Mouse (Mus musculus): ENCODE measurements at regions not wholly inside any gene's neighbourhood (a gene's known extent, or its start where the extent isn't known, plus 50 kb on each side); places are given as distances from the start of the nearest gene placed in this dataset.

- no peak for DNase-seq (ENCODE audit: low spot score)
Measured at GRCm38 (mm10) chr8:88417307-88418095, 55.5 kb upstream of the Brd7 start.

GRCm38 (mm10) chr8:88423264-88423663, 61.3 kb upstream of the Brd7 start:
- no peak for DNase-seq (ENCODE audit: low spot score)

GRCm38 (mm10) chr8:88428560-88428959, 66.6 kb upstream of the Brd7 start:
- no peak for DNase-seq (ENCODE audit: low spot score)

- no peak for DNase-seq (ENCODE audit: low spot score)
Measured at GRCm38 (mm10) chr8:88431389-88431788, 69.4 kb upstream of the Brd7 start.

GRCm38 (mm10) chr8:88435686-88436085, 73.7 kb upstream of the Brd7 start:
- DNase-seq (ENCODE audit: low spot score) = no peak

- no peak for DNase-seq (ENCODE audit: low spot score)
Measured at GRCm38 (mm10) chr8:88440219-88440618, 78.2 kb upstream of the Brd7 start.

GRCm38 (mm10) chr8:88443397-88443796, 77.8 kb upstream of the Nkd1 start:
- DNase-seq (ENCODE audit: low spot score) = no peak

GRCm38 (mm10) chr8:88447406-88447805, 73.7 kb upstream of the Nkd1 start:
- no peak for DNase-seq (ENCODE audit: low spot score)

- no peak for DNase-seq (ENCODE audit: low spot score)
Measured at GRCm38 (mm10) chr8:88447844-88448535, 73.2 kb upstream of the Nkd1 start.

- no peak for DNase-seq (ENCODE audit: low spot score)
Measured at GRCm38 (mm10) chr8:88449001-88449400, 72.2 kb upstream of the Nkd1 start.

GRCm38 (mm10) chr8:88449534-88449933, 71.6 kb upstream of the Nkd1 start:
- no peak for DNase-seq (ENCODE audit: low spot score)

GRCm38 (mm10) chr8:88450864-88451657, 70.1 kb upstream of the Nkd1 start:
- no peak for DNase-seq (ENCODE audit: low spot score)

GRCm38 (mm10) chr8:88451658-88452500, 69.3 kb upstream of the Nkd1 start:
- DNase-seq (ENCODE audit: low spot score) = no peak

- no peak for DNase-seq (ENCODE audit: low spot score)
Measured at GRCm38 (mm10) chr8:88452501-88452847, 68.7 kb upstream of the Nkd1 start.

GRCm38 (mm10) chr8:88454048-88454696, 67.0 kb upstream of the Nkd1 start:
- DNase-seq (ENCODE audit: low spot score) = peak; percentile 46

GRCm38 (mm10) chr8:88454906-88455305, 66.2 kb upstream of the Nkd1 start:
- no peak for DNase-seq (ENCODE audit: low spot score)

GRCm38 (mm10) chr8:88455434-88456020, 65.6 kb upstream of the Nkd1 start:
- no peak for DNase-seq (ENCODE audit: low spot score)

GRCm38 (mm10) chr8:88459197-88459596, 62.0 kb upstream of the Nkd1 start:
- DNase-seq (ENCODE audit: low spot score) = no peak

- no peak for DNase-seq (ENCODE audit: low spot score)
Measured at GRCm38 (mm10) chr8:88467756-88468155, 53.4 kb upstream of the Nkd1 start.

GRCm38 (mm10) chr8:88470931-88471455, 50.2 kb upstream of the Nkd1 start:
- DNase-seq (ENCODE audit: low spot score) = no peak

Measured in ovary, postnatal 14 days (tissue).